Mouse (Mus musculus) spleen, adult 2 months (tissue): Measurements from ENCODE around the gene Ipo4.

Source experiments
- CTCF ChIP-seq: fragments of 200-500 bp; IDR thresholded peaks from 2 replicates; pipeline ENCODE4 v1.5.1; 2011; ENCODE audit warnings: mild to moderate bottlenecking, inconsistent platforms; ENCODE audit not compliant: insufficient read depth, insufficient read length, insufficient replicate concordance; ENCODE audit errors: extremely low read depth
- POLR2A ChIP-seq: fragments of 200-500 bp; IDR thresholded peaks from 2 replicates; pipeline ENCODE4 v1.6.1; 2011; ENCODE audit warnings: low read depth, low read length, inconsistent platforms

GRCm38 (mm10) chr14:55634874-55635522, 759 bp downstream of the Ipo4 start:
- TF ChIP-seq CTCF (no peak), POLR2A (no peak)
